Mouse (Mus musculus) kidney, adult 2 months (tissue): ENCODE results near the gene Cdc42se1. TPM values are rescaled to one million over a fixed set of nuclear protein-coding genes. Genes with fewer than 3 reads are reported as not detected.

Experiments
- DNase-seq: peaks from one replicate; pipeline ENCODE4 v3.0.0; 2021
- H3K27ac ChIP-seq: fragments of 200-500 bp; 2 replicates; pipeline ENCODE4 v1.5.1; 2012; ENCODE audit warnings: low read depth, low read length, control low read depth, inconsistent platforms; ENCODE audit not compliant: insufficient read depth
- H3K27me3 ChIP-seq: fragments of 200-500 bp; replicated peaks from 2 replicates; pipeline ENCODE4 v1.6.1; 2012; ENCODE audit warnings: mild to moderate bottlenecking, moderate library complexity, low read length, inconsistent platforms; ENCODE audit not compliant: control insufficient read depth, insufficient read depth
- H3K36me3 ChIP-seq: fragments of 200-500 bp; 2 replicates; pipeline ENCODE4 v1.6.1; 2012; ENCODE audit warnings: mild to moderate bottlenecking, moderate library complexity, low read length, inconsistent platforms; ENCODE audit not compliant: control insufficient read depth, insufficient read depth
- H3K4me1 ChIP-seq: fragments of 200-500 bp; 2 replicates; pipeline ENCODE4 v1.6.1; 2011; ENCODE audit warnings: low read length; ENCODE audit not compliant: control insufficient read depth, insufficient read depth
- H3K4me3 ChIP-seq: fragments of 200-500 bp; 2 replicates; pipeline ENCODE4 v1.5.1; 2011; ENCODE audit warnings: mild to moderate bottlenecking, low read depth, low read length, control low read depth; ENCODE audit not compliant: insufficient read depth
- CTCF ChIP-seq: fragments of 200-500 bp; conservative IDR thresholded peaks from 2 replicates; pipeline ENCODE4 v1.5.1; 2011; ENCODE audit warnings: low read depth, mild to moderate bottlenecking, control low read depth, low read length, moderate library complexity, mixed read lengths; ENCODE audit not compliant: insufficient read depth, insufficient read length
- POLR2A ChIP-seq: fragments of 200-500 bp; IDR thresholded peaks from one replicate; pipeline ENCODE4 v1.6.1; 2011; ENCODE audit warnings: low read depth, low read length, control low read depth
- WGBS: fragments of 180-500 bp; shearing (Covaris S2); methylation state at CpG from one replicate; pipeline ENCODE4 v1.1.7; 2018; 5-methylcytosine and 5-hydroxymethylcytosine counted together
- polyA plus RNA-seq: library from polyadenylated mRNA; depleted of rRNA; stranded (reverse); fragments of >200 nt; gene quantifications from 2 replicates; pipeline ENCODE4 v1.2.3, GENCODE M21; 2012

The Cdc42se1 gene
- polyA plus RNA-seq, 1 experiment: 83.7 TPM

- Histone ChIP-seq H3K27me3 (no peaks in the 10 kb centered on the region), H3K4me3 (no peak overlapping the region), H3K36me3 (no peaks in the 10 kb centered on the region), H3K4me1 (peaks cover 17% of the 10 kb centered on the region), H3K27ac (peak overlapping the region; percentile 43)
- no peak for DNase-seq
- TF ChIP-seq CTCF (no peak), POLR2A (no peak)
- 52% methylated on average over 5 of the region's 5 CpGs for WGBS
Observed at GRCm38 (mm10) chr3:95269789-95270188, 41.3 kb downstream of the Cdc42se1 start.

- no peak overlapping the region for H3K27ac ChIP-seq
- 74% methylated on average over 12 of the region's 12 CpGs for WGBS
- H3K4me3 ChIP-seq: no peak overlapping the region
- peaks cover 17% of the 10 kb centered on the region for H3K4me1 ChIP-seq
- TF ChIP-seq CTCF (no peak), POLR2A (no peak)
- DNase-seq: peak; percentile 37
- H3K27me3 ChIP-seq: no peaks in the 10 kb centered on the region
- no peaks in the 10 kb centered on the region for H3K36me3 ChIP-seq
Observed at GRCm38 (mm10) chr3:95270766-95271364, 42.3 kb downstream of the Cdc42se1 start.

- no peak for DNase-seq
- 98% methylated on average over 5 of the region's 5 CpGs for WGBS
- no peaks in the 10 kb centered on the region for H3K27me3 ChIP-seq
- no peaks in the 10 kb centered on the region for H3K36me3 ChIP-seq
- TF ChIP-seq CTCF (no peak), POLR2A (no peak)
- H3K4me3 ChIP-seq: no peak overlapping the region
- peaks cover 18% of the 10 kb centered on the region for H3K4me1 ChIP-seq
- no peak overlapping the region for H3K27ac ChIP-seq
Observed at GRCm38 (mm10) chr3:95273471-95273870, 44.9 kb downstream of the Cdc42se1 start.

GRCm38 (mm10) chr3:95274453-95274852 lies 45.9 kb downstream of the Cdc42se1 start:
- TF ChIP-seq CTCF: no peak
- TF ChIP-seq POLR2A: no peak
- Histone ChIP-seq H3K36me3 (no peaks in the 10 kb centered on the region), H3K27me3 (no peaks in the 10 kb centered on the region), H3K4me1 (peaks cover 16% of the 10 kb centered on the region), H3K27ac (no peak overlapping the region), H3K4me3 (no peak overlapping the region)
- DNase-seq: no peak
- WGBS: 95% methylated on average over 4 of the region's 4 CpGs

- no peaks in the 10 kb centered on the region for H3K27me3 ChIP-seq
- WGBS: 62% methylated on average over 6 of the region's 6 CpGs
- H3K4me1 ChIP-seq: peaks cover 13% of the 10 kb centered on the region
- H3K4me3 ChIP-seq: no peak overlapping the region
- DNase-seq: no peak
- no peak overlapping the region for H3K27ac ChIP-seq
- TF ChIP-seq CTCF: no peak
- TF ChIP-seq POLR2A: no peak
- H3K36me3 ChIP-seq: no peaks in the 10 kb centered on the region
Observed at GRCm38 (mm10) chr3:95275161-95275560, 46.6 kb downstream of the Cdc42se1 start.

GRCm38 (mm10) chr3:95276428-95276934 lies 47.9 kb downstream of the Cdc42se1 start:
- 64% methylated on average over 5 of the region's 5 CpGs for WGBS
- Histone ChIP-seq H3K27ac (no peak overlapping the region; the same call in 1 of the 2 replicates), H3K4me1 (peaks cover 13% of the 10 kb centered on the region), H3K4me3 (no peak overlapping the region), H3K27me3 (no peaks in the 10 kb centered on the region), H3K36me3 (no peaks in the 10 kb centered on the region)
- DNase-seq: no peak
- TF ChIP-seq CTCF (no peak), POLR2A (no peak)

- DNase-seq: peak; percentile 36
- Histone ChIP-seq H3K36me3 (no peaks in the 10 kb centered on the region), H3K4me3 (no peak overlapping the region), H3K27me3 (no peaks in the 10 kb centered on the region), H3K27ac (no peak overlapping the region), H3K4me1 (peaks cover 13% of the 10 kb centered on the region)
- no peak for TF ChIP-seq POLR2A
- no peak; the same call in 1 of the 2 replicates for TF ChIP-seq CTCF
- 41% methylated on average over 1 of the region's 1 CpGs for WGBS
Observed at GRCm38 (mm10) chr3:95277149-95277551, 48.6 kb downstream of the Cdc42se1 start.

GRCm38 (mm10) chr3:95280747-95281146 lies 52.2 kb downstream of the Cdc42se1 start:
- Histone ChIP-seq H3K27me3 (no peaks in the 10 kb centered on the region), H3K4me3 (peak overlapping the region; percentile 67), H3K27ac (peak overlapping the region; percentile 93), H3K36me3 (no peaks in the 10 kb centered on the region), H3K4me1 (peaks cover 26% of the 10 kb centered on the region)
- DNase-seq: peak; percentile 64
- 12% methylated on average over 8 of the region's 8 CpGs for WGBS
- no peak for TF ChIP-seq POLR2A
- no peak for TF ChIP-seq CTCF
